Mouse (Mus musculus) heart, postnatal 36 days (tissue): ENCODE data around the gene Gm20903. TPM values are rescaled to one million over a fixed set of nuclear protein-coding genes. Genes with fewer than 3 reads are reported as not detected.
"Not testable (repeated sequence)": the region's sequence is repeated elsewhere in the genome, so short reads cannot be mapped to it uniquely, and the experiment has no call there.

ENCODE experiments used
- DNase-seq, 2 experiments: peaks; one replicate each; pipeline ENCODE4 v3.0.0; 2021 to 2022
- intact Hi-C: fragments of 180-260 bp; cut with DNase I; formaldehyde crosslinking; loops from one replicate; pipeline ENCODE4 v1.15.1; 2025
- total RNA-seq, 2 experiments: library from RNA; stranded (reverse); gene quantifications; 2 replicates each; pipeline ENCODE4 v1.2.3; 2021

The Gm20903 gene
- total RNA-seq, result not detected

DNA sequence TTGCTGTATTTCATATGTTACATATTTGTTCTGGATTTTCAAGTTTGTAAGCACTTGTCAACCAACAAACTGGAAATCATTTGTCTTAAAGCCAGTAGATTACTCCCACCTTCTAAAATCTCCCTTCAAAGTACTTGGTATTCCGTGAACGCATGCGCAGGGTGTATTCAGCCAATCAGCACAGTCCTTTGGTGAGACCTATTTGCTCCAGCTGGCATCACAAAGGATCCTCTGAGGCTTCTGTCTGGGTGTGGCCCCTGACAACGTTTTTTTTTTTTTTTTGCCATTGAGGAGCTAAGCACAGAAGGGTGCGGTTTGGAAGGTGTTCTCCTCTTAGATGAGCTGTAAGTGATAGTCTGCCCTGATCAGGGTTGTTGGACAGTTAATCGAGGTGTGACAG is at the start of gene Gm20903:
Gene Gm20903 (plus strand): TSS at position 301 of the 400 bp plus-strand sequence.
- intact Hi-C loops, DNase-seq: not testable (repeated sequence)
